Mouse (Mus musculus) colon, adult 2 months (tissue): Measurements from ENCODE around the gene 1700018B08Rik. TPM values are rescaled to one million over a fixed set of nuclear protein-coding genes. Genes with fewer than 3 reads are reported as not detected.

Experiments
- polyA plus RNA-seq: library from polyadenylated mRNA; depleted of rRNA; stranded (reverse); fragments of >200 nt; gene quantifications from 2 replicates; pipeline ENCODE4 v1.2.3, GENCODE M21; 2012; rRNA removed

Gene 1700018B08Rik
- polyA plus RNA-seq, result not detected in 2 replicates

GRCm38 (mm10) chr8:121544276-121544785 lies at the start of gene 1700018B08Rik:
Gene 1700018B08Rik (minus strand): TSS chr8:121544320.

GRCm38 (mm10) chr8:121590203-121591177 lies 46.4 kb upstream of the 1700018B08Rik start, which contains the start of gene Map1lc3b:
Gene Map1lc3b (plus strand): TSS chr8:121590361.

GRCm38 (mm10) chr8:121578676-121579451 lies 34.7 kb upstream of the 1700018B08Rik start, which contains the start of gene Fbxo31:
Gene Fbxo31 (minus strand): TSS chr8:121578806.

Other genes with a start within 250 kb of the 1700018B08Rik start
- 43.8 and 55.2 TPM in 2 replicates for gene Fbxo31, start 34.5 kb upstream of the 1700018B08Rik start, polyA plus RNA-seq
- 75.6 and 76.7 TPM in 2 replicates for gene Map1lc3b, start 46.0 kb upstream of the 1700018B08Rik start, polyA plus RNA-seq
- 27.0 and 28.5 TPM in 2 replicates for gene Zcchc14, start 108.6 kb upstream of the 1700018B08Rik start, polyA plus RNA-seq
- gene Jph3, start 185.3 kb upstream of the 1700018B08Rik start, polyA plus RNA-seq, result 1.5 and 1.8 TPM in 2 replicates